Mouse (Mus musculus): Measurements from ENCODE around the gene Fgfr2.

Gene Fgfr2

DNA sequence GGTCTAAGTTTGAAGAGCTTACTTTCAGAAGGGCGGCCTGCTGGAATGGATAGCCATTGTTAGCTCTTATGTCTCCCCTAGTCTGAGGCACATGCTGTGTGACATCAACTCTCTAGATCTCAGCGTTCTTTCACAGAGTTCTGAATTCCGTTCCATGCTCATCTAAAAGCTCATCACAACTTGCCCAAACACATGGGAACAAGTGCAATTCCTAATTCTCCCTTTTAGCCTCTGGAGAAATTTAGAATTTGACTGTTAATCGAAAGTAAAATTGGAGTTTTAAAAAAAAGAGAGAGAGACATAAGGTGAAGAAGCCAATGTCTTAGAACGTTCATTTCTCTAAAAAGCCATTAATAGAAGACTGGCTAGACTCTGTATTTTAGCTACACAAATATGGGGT, 1793.7 kb downstream of the Fgfr2 start, which contains the start of gene Fam24b:
Gene Fam24b, minus strand, starts transcription at position 101 of the 400 bp plus-strand sequence.
- no peaks in the 10 kb centered on the region for H3K27me3 ChIP-seq (ENCODE audit: insufficient read depth, low read length)
- H3K4me3 ChIP-seq (replicated peaks; ENCODE audit: low read length), result no peak within 1 kb of the TSS
- no peaks in the 10 kb centered on the region for H3K4me1 ChIP-seq (replicated peaks; ENCODE audit: low read depth, low read length)
- no peaks in the 10 kb centered on the region for H3K9me3 ChIP-seq (ENCODE audit: low read length)
- TF ChIP-seq POU5F1 (IDR thresholded peaks at IDR 0.05; ENCODE audit: borderline replicate concordance, low read length), result no peak
- TF ChIP-seq CTCF (conservative IDR thresholded peaks at IDR 0.05; ENCODE audit: low read length), result no peak
- no peak for TF ChIP-seq NANOG (IDR thresholded peaks at IDR 0.05; ENCODE audit: borderline replicate concordance, low read length)
- H3K36me3 ChIP-seq (ENCODE audit: insufficient read depth, low read length), result no peaks in the 10 kb centered on the region

DNA sequence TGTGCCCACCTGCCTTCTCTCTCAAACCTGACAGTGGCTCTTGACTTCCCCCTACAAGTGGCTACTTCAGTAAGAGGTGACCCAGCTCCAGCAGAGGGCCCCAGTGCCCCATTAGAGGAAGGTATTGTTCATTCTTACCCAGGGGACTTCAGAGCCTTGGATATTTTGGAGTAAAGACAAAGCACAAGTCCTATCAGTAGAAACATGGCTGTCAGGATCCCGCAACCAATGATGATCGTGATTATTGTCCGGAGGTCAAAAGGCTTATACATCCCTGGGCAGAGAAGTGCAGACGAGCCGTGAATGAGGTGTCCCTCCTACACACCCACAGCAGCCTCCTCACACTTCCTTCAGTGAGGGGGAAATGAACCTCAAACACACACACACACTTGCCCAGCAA, 1796.1 kb downstream of the Fgfr2 start:
- Histone ChIP-seq H3K9me3 (ENCODE audit: low read length) (no peaks in the 10 kb centered on the region), H3K4me3 (replicated peaks; ENCODE audit: low read length) (no peak overlapping the region), H3K27me3 (ENCODE audit: insufficient read depth, low read length) (no peaks in the 10 kb centered on the region), H3K4me1 (replicated peaks; ENCODE audit: low read depth, low read length) (no peaks in the 10 kb centered on the region), H3K36me3 (ENCODE audit: insufficient read depth, low read length) (no peaks in the 10 kb centered on the region)
- TF ChIP-seq POU5F1 (IDR thresholded peaks at IDR 0.05; ENCODE audit: borderline replicate concordance, low read length), result no peak
- TF ChIP-seq CTCF (conservative IDR thresholded peaks at IDR 0.05; ENCODE audit: low read length), result no peak
- TF ChIP-seq NANOG (IDR thresholded peaks at IDR 0.05; ENCODE audit: borderline replicate concordance, low read length), result no peak

DNA sequence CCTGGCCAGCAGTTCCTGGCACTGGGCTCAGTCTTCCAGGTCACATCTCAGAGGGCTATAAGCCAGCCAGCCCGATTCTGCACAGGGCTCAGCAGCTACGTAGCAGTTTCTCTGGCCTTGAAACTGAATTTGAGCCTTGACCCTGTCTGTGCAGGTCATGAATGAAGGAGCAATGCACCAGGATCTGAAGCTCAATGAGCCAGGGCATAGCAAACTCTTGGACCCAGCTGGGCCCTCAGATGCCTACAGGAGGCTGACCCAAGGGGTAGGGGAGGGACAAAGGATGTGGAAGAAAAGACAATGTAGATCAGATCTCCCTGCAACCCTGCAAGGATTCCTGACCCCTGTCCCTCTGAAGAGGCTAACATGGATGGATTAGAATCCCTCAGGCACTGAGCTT, 1801.0 kb downstream of the Fgfr2 start, which contains the start of gene Cuzd1:
Gene Cuzd1, minus strand, starts transcription at position 101 of the 400 bp plus-strand sequence.
- H3K4me1 ChIP-seq (replicated peaks; ENCODE audit: low read depth, low read length), result 0 out of 2 replicates have a peak, but pooled peaks cover 2% of the 10 kb centered on the region
- no peaks in the 10 kb centered on the region for H3K9me3 ChIP-seq (ENCODE audit: low read length)
- H3K36me3 ChIP-seq (ENCODE audit: insufficient read depth, low read length), result no peaks in the 10 kb centered on the region
- H3K4me3 ChIP-seq (replicated peaks; ENCODE audit: low read length), result no peak within 1 kb of the TSS
- no peaks in the 10 kb centered on the region for H3K27me3 ChIP-seq (ENCODE audit: insufficient read depth, low read length)
- TF ChIP-seq NANOG (IDR thresholded peaks at IDR 0.05; ENCODE audit: borderline replicate concordance, low read length) (no peak), POU5F1 (IDR thresholded peaks at IDR 0.05; ENCODE audit: borderline replicate concordance, low read length) (no peak), CTCF (conservative IDR thresholded peaks at IDR 0.05; ENCODE audit: low read length) (no peak)

DNA sequence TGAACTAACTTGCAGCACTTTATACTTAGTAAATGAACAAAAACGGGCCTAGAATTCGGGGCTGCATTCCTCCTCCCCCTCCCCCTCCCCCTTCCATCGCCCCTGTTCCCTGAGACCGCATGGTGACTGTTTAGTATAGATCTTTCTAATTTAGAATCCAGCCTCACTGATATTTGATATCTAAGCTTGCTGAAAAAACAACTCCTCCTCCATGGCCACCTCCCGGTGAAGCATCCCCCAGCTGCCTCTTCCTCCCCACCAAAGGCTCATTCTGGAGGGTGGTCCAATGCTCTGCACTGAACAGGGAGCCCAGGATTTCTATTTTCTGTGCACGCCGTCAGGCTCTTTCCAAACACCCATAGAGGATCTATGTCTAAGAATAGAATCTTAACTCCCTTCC, 1804.8 kb downstream of the Fgfr2 start:
- Histone ChIP-seq H3K4me1 (replicated peaks; ENCODE audit: low read depth, low read length) (0 out of 2 replicates have a peak, but pooled peaks cover 2% of the 10 kb centered on the region), H3K36me3 (ENCODE audit: insufficient read depth, low read length) (no peaks in the 10 kb centered on the region), H3K9me3 (ENCODE audit: low read length) (no peaks in the 10 kb centered on the region), H3K27me3 (ENCODE audit: insufficient read depth, low read length) (peaks cover 3% of the 10 kb centered on the region; the same call in 1 of the 2 replicates), H3K4me3 (replicated peaks; ENCODE audit: low read length) (no peak overlapping the region)
- TF ChIP-seq NANOG (IDR thresholded peaks at IDR 0.05; ENCODE audit: borderline replicate concordance, low read length) (no peak), POU5F1 (IDR thresholded peaks at IDR 0.05; ENCODE audit: borderline replicate concordance, low read length) (no peak), CTCF (conservative IDR thresholded peaks at IDR 0.05; ENCODE audit: low read length) (no peak)

DNA sequence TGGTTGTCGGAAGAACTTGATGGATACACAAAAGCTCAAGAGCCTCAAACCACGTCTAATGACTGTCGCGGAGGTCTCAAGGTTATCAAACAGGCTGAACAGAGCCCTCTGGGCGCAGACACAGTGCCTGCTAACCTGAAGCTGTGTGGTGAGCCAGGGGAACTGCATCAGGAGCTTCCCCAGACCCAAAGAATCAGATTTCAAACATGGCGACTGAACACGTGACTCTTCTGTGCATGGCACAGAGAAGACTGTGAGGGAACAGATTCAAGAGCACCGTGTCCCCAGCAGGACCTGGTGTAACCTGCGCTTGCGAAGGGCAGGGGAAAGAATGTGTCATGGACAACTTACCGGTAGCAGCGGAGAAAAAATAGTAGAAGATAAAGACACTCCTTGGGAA, 1805.6 kb downstream of the Fgfr2 start:
- H3K4me1 ChIP-seq (replicated peaks; ENCODE audit: low read depth, low read length), result 0 out of 2 replicates have a peak, but pooled peaks cover 2% of the 10 kb centered on the region
- no peaks in the 10 kb centered on the region for H3K36me3 ChIP-seq (ENCODE audit: insufficient read depth, low read length)
- H3K9me3 ChIP-seq (ENCODE audit: low read length), result no peaks in the 10 kb centered on the region
- peaks cover 3% of the 10 kb centered on the region; the same call in 1 of the 2 replicates for H3K27me3 ChIP-seq (ENCODE audit: insufficient read depth, low read length)
- H3K4me3 ChIP-seq (replicated peaks; ENCODE audit: low read length), result no peak overlapping the region
- TF ChIP-seq NANOG (IDR thresholded peaks at IDR 0.05; ENCODE audit: borderline replicate concordance, low read length) (no peak), CTCF (conservative IDR thresholded peaks at IDR 0.05; ENCODE audit: low read length) (peak; percentile 13; the same call in 1 of the 2 replicates)

DNA sequence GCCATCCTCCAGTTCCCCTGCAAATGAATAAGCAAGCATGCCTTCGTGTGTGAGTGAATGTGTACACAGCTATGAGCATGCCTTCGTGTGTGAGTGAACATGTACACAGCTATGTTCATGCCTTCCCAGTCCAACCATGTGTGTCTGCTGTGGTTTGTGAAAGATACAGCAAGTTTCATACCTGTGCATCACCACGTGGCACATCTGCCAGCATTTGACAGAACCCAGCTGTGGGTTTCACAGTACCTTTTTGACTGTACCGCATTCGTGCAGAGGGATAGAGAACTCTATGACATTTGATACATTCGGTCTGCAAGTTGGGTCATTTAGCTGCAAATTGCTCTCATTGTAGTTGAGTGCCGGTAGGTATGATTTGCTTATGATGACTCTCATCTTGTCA, 1808.7 kb downstream of the Fgfr2 start:
- H3K9me3 ChIP-seq (ENCODE audit: low read length), result no peaks in the 10 kb centered on the region
- H3K4me1 ChIP-seq (replicated peaks; ENCODE audit: low read depth, low read length), result 0 out of 2 replicates have a peak, but pooled peaks cover 2% of the 10 kb centered on the region
- TF ChIP-seq NANOG (IDR thresholded peaks at IDR 0.05; ENCODE audit: borderline replicate concordance, low read length) (no peak), POU5F1 (IDR thresholded peaks at IDR 0.05; ENCODE audit: borderline replicate concordance, low read length) (no peak), CTCF (conservative IDR thresholded peaks at IDR 0.05; ENCODE audit: low read length) (no peak)
- no peak overlapping the region for H3K4me3 ChIP-seq (replicated peaks; ENCODE audit: low read length)
- no peaks in the 10 kb centered on the region for H3K36me3 ChIP-seq (ENCODE audit: insufficient read depth, low read length)
- H3K27me3 ChIP-seq (ENCODE audit: insufficient read depth, low read length), result peaks cover 3% of the 10 kb centered on the region; the same call in 1 of the 2 replicates

DNA sequence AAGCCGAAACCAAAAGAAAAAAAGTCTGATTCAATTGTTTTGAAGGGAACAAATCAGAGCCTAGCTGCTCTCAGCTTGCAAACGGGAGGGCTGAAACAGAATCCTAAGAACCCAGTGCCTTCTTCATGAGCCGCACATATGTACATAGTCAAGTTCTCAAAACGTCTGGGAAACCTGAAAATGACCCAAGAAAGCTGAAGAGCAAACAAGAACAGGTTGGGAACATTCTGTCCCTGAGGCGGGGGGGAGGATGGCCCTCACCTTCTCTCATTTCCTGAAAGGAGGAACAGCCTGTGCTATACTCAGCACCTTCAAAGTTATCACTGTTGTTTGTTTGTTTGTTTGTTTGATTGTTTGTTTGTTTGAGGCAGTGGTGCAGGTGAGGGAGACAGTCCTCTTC, 1816.4 kb downstream of the Fgfr2 start:
- TF ChIP-seq NANOG (IDR thresholded peaks at IDR 0.05; ENCODE audit: borderline replicate concordance, low read length) (no peak), CTCF (conservative IDR thresholded peaks at IDR 0.05; ENCODE audit: low read length) (no peak), POU5F1 (IDR thresholded peaks at IDR 0.05; ENCODE audit: borderline replicate concordance, low read length) (no peak)
- no peaks in the 10 kb centered on the region for H3K4me1 ChIP-seq (replicated peaks; ENCODE audit: low read depth, low read length)
- H3K4me3 ChIP-seq (replicated peaks; ENCODE audit: low read length), result no peak overlapping the region
- H3K27me3 ChIP-seq (ENCODE audit: insufficient read depth, low read length), result no peaks in the 10 kb centered on the region
- no peaks in the 10 kb centered on the region for H3K9me3 ChIP-seq (ENCODE audit: low read length)
- H3K36me3 ChIP-seq (ENCODE audit: insufficient read depth, low read length), result no peaks in the 10 kb centered on the region

DNA sequence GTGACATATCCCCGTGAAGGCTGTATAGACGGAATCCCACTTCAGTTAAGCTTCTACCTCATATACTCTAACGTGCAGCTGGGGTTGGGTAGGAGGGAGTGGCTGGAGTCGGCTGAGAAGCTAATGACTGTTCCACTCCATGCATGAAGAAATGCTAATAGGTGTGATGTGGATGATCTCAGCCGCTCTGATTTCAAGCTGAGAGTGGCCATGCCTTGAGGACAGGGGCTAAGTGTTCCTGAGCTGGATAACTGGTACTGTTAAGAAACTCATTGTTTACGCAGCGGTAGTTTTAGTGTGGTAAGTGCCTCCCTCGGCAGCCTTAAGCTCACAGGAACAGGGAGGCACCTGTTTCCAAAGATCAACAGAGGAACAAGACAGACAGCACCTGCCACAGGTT, 1819.8 kb downstream of the Fgfr2 start:
- Histone ChIP-seq H3K9me3 (ENCODE audit: low read length) (no peaks in the 10 kb centered on the region), H3K4me1 (replicated peaks; ENCODE audit: low read depth, low read length) (no peaks in the 10 kb centered on the region), H3K4me3 (replicated peaks; ENCODE audit: low read length) (no peak overlapping the region), H3K36me3 (ENCODE audit: insufficient read depth, low read length) (no peaks in the 10 kb centered on the region), H3K27me3 (ENCODE audit: insufficient read depth, low read length) (peaks cover 10% of the 10 kb centered on the region; the same call in 1 of the 2 replicates)
- no peak for TF ChIP-seq CTCF (conservative IDR thresholded peaks at IDR 0.05; ENCODE audit: low read length)
- no peak for TF ChIP-seq NANOG (IDR thresholded peaks at IDR 0.05; ENCODE audit: borderline replicate concordance, low read length)
- no peak for TF ChIP-seq POU5F1 (IDR thresholded peaks at IDR 0.05; ENCODE audit: borderline replicate concordance, low read length)

GRCm38 (mm10) chr7:131297151-131297550, 1826.0 kb downstream of the Fgfr2 start:
- H3K27me3 ChIP-seq (ENCODE audit: insufficient read depth, low read length), result peaks cover 10% of the 10 kb centered on the region; the same call in 1 of the 2 replicates
- no peaks in the 10 kb centered on the region for H3K36me3 ChIP-seq (ENCODE audit: insufficient read depth, low read length)
- no peaks in the 10 kb centered on the region for H3K9me3 ChIP-seq (ENCODE audit: low read length)
- H3K4me1 ChIP-seq (replicated peaks; ENCODE audit: low read depth, low read length), result no peaks in the 10 kb centered on the region
- TF ChIP-seq NANOG (IDR thresholded peaks at IDR 0.05; ENCODE audit: borderline replicate concordance, low read length), result no peak
- TF ChIP-seq CTCF (conservative IDR thresholded peaks at IDR 0.05; ENCODE audit: low read length), result 0 out of 2 replicates have a peak, but pooled peaks have one; percentile 8
- TF ChIP-seq POU5F1 (IDR thresholded peaks at IDR 0.05; ENCODE audit: borderline replicate concordance, low read length), result no peak
- no peak overlapping the region for H3K4me3 ChIP-seq (replicated peaks; ENCODE audit: low read length)

Data from E14TG2a.4 (cell line).